Mouse (Mus musculus) midbrain, embryonic 16.5 days (tissue): ENCODE measurements at regions not wholly inside any gene's neighbourhood (a gene's known extent, or its start where the extent isn't known, plus 50 kb on each side); places are given as distances from the start of the nearest gene placed in this dataset.

Experiments used
- ATAC-seq: fragments of 200-750 bp; cut with Nextera tagmentation; 2 replicates; pipeline ENCODE4 v1.8.0; 2017; ENCODE audit warnings: moderate TSS enrichment
- H3K27ac ChIP-seq: fragments of 300-500 bp; sonication (generic); 2 replicates; pipeline ENCODE4 v1.5.1; 2014; ENCODE audit warnings: mild to moderate bottlenecking, low read length, mixed read lengths
- H3K27me3 ChIP-seq: fragments of 300-500 bp; sonication (generic); 2 replicates; pipeline ENCODE4 v1.6.1; 2014; ENCODE audit warnings: low read depth, low read length, mixed read lengths; ENCODE audit not compliant: control insufficient read depth, insufficient read depth
- H3K36me3 ChIP-seq: fragments of 300-500 bp; sonication (generic); 2 replicates; pipeline ENCODE4 v1.6.1; 2014; ENCODE audit warnings: mild to moderate bottlenecking, low read length, moderate library complexity, mixed read lengths; ENCODE audit not compliant: control insufficient read depth, insufficient read depth
- H3K4me1 ChIP-seq: fragments of 300-500 bp; sonication (generic); 2 replicates; pipeline ENCODE4 v1.6.1; 2014; ENCODE audit warnings: mild to moderate bottlenecking, low read length, mixed read lengths; ENCODE audit not compliant: control insufficient read depth, insufficient read depth
- H3K4me2 ChIP-seq: fragments of 300-500 bp; sonication (generic); 2 replicates; pipeline ENCODE4 v1.6.1; 2014; ENCODE audit warnings: mild to moderate bottlenecking, low read length, mixed read lengths
- H3K4me3 ChIP-seq: fragments of 300-500 bp; sonication (generic); 2 replicates; pipeline ENCODE4 v1.5.1; 2014; ENCODE audit warnings: low read depth, mild to moderate bottlenecking, low read length, moderate library complexity, mixed read lengths
- H3K9ac ChIP-seq: fragments of 300-500 bp; sonication (generic); 2 replicates; pipeline ENCODE4 v1.6.1; 2014; ENCODE audit warnings: low read depth, low read length, mixed read lengths
- H3K9me3 ChIP-seq: fragments of 300-500 bp; sonication (generic); replicated peaks from 2 replicates; pipeline ENCODE4 v1.6.1; 2014; ENCODE audit warnings: mild to moderate bottlenecking, low read length, mixed read lengths; ENCODE audit not compliant: control insufficient read depth, poor library complexity, severe bottlenecking
- WGBS: fragments of 180-500 bp; shearing (Covaris S2); extraction: QIAGEN DNeasy Blood & Tissue Kit; methylation state at CpG from one replicate; pipeline ENCODE4 v1.1.7; 2014; 5-methylcytosine and 5-hydroxymethylcytosine counted together

DNA sequence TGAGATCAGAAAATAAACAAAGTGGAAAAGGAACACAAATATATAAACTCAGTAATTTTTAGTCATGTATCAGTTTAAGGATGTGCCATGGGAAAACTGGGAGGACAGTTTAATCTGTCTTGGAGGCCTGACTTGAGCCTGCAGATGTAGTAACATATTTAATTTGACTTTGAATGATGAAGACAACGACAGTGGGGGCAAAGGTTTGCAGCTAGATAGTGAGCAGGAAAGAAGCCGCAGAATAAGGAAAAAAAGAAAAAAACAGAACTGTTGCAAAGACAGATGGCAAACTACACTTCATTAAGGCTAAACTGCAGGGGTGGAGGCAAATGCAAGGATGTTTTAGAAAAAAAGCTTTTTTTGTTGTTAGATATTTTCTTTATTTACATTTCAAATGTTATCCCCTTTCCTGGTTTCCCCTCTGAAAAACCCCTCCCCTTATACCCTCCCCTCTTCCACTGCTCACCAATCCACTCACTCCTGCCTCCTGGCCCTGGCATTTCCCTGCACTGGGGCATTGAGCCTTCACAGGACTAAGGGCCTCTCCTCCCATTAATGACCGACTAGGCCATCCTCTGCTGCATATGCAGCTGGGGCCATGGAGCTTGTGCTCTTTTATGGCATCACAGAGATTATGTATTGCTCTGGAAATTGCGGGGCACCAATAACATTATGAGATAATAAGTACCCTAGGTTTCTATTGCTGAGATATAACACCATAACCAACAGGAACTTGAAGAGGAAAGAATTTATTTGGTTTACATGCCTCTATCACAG, 58.5 kb upstream of the Reg3g start:
- no peaks in the 10 kb centered on the region for H3K4me1 ChIP-seq
- no peak overlapping the region for H3K27ac ChIP-seq
- no peak overlapping the region for H3K4me2 ChIP-seq
- no peak overlapping the region for H3K9ac ChIP-seq
- WGBS = 71% methylated on average over 4 of the region's 4 CpGs
- no peak for ATAC-seq
- H3K36me3 ChIP-seq = no peaks in the 10 kb centered on the region
- no peaks in the 10 kb centered on the region for H3K27me3 ChIP-seq
- H3K4me3 ChIP-seq = no peak overlapping the region
- H3K9me3 ChIP-seq = no peaks in the 10 kb centered on the region
